Mouse (Mus musculus) frontal cortex, adult (tissue): ENCODE results near the gene Tut7.
"Not testable (repeated sequence)": the region's sequence is repeated elsewhere in the genome, so short reads cannot be mapped to it uniquely, and the experiment has no call there.

Experiments used
- ATAC-seq: cut with Nextera tagmentation; 2 replicates; pipeline ENCODE4 v1.9.2; 2017; ENCODE audit warnings: mild to moderate bottlenecking, moderate library complexity, mixed read lengths; ENCODE audit not compliant: low TSS enrichment

The Tut7 gene

GRCm38 (mm10) chr13:59832871-59833270, 9.9 kb upstream of the Tut7 start:
- ATAC-seq: no peak

GRCm38 (mm10) chr13:59832454-59832853, 9.5 kb upstream of the Tut7 start:
- ATAC-seq: no peak

GRCm38 (mm10) chr13:59825966-59826365, 3.0 kb upstream of the Tut7 start:
- no peak for ATAC-seq

DNA sequence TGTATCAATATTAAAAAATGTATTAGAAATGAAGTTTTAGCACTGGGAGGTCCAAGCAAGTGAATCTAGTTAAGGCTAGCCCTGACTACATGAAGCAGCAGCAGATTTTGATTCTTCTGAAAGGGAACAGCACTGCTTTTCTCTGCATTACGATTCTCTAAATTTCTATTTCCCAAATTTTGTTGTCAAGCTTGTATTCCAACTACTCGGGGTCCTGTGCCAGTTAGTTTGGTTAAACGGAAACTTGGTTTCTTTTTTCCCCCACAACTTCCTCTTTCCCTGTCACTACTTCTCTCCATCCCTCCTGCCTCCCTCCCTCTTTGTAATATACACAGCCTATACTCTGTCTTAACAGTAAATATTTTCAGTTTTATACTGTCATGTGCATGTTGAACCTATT, 2.1 kb downstream of the Tut7 start:
- ATAC-seq: no peak

DNA sequence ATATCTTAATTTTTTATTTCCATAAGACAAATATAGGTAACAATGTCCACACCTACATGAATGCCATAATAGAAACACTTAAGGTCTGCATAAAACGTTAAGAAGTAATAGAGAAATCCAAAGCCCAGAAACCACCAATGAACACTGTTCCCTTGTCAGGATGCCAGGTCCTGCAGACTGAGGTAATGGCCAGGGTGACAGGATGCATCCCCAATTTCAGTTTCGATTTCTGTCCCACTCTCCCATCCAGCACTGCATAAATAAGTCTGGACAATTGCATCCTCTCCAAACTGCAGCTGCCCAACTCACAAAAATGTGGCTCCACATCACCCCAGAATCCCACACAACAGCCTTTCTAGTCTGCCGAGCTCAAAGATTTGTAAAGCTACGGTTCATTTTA, 2.8 kb downstream of the Tut7 start:
- no peak for ATAC-seq

DNA sequence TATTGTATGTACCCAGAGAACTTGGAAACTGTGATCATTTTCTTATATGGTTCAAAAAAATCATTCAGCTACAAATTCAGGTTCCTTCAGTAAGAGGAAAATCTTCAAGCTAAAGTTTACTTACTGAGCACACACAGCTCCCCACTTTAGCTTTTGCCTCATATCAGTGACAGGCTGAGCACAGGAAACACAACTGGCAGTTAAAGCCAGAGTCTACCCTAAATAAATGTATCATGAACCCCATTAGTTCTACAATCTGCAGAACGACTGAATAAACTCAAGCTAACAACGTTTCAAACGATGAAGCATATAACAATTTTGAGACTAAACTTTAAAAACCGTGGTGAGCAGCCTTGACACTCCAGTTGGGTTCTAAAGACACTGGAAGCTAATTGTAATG, 5.6 kb downstream of the Tut7 start:
- no peak for ATAC-seq

DNA sequence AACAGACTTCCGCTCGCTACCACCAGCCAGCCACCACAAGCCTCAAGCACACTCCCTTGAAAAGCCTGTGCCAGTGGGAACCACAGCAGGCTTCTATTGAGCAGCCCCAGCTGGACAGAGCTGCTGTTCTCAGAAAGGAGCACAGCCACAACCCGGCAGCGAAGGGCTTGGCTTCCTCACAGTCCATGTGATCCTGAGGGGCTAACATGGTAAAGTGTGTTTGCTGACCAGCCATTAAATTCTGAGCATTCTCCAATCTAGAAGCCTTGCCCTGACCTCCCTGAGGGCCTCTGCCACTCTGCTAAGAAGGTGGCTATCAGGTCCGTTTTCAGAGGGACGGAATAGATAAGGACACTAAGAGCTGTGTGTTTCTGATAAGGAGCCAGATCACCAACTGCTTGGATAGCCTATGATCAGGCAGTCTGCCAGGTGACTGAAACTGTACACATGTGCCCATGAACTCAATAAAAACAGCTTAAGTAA, 8.8 kb downstream of the Tut7 start:
- ATAC-seq: no peak

DNA sequence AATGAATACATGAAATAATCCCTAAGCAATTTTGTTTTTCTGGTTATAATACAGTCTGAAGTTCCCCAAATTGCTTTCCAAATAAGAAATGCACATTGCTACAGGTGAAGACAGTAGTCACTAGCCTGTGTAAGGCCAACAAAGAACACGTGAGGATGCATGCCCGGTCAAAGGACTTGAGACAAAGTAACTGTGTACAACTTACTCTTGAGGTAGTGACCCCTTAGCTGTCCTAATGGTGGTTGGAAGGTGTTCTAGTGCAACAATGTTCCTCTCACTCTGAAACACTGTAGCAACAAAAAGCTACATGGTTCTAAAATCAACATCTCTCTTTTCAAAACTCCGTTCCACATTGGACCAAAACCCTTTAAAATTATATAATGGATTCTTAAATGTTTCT, 11.4 kb downstream of the Tut7 start:
- no peak for ATAC-seq

GRCm38 (mm10) chr13:59801000-59801399, 21.9 kb downstream of the Tut7 start:
- peak; percentile 83 for ATAC-seq

DNA sequence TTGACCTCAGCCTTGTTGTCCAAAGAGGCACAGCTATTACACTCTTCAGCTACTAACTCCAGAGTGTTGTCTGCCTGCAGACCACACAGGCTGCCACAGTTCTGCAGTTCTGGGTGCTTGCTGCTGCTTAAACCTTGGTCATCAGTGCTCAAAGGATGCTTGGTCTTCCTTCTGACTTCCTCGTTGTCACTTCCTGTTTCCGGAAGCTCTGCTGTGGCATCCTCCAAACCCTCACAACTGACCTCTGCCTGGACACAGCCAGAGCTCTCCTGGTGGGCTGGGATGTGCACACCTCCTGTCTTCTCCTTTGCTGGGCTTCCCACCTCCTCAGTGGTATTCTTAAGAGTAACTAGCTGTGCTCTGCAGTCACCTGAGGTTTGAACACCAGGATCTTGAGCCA, 22.9 kb downstream of the Tut7 start:
- ATAC-seq: no peak

DNA sequence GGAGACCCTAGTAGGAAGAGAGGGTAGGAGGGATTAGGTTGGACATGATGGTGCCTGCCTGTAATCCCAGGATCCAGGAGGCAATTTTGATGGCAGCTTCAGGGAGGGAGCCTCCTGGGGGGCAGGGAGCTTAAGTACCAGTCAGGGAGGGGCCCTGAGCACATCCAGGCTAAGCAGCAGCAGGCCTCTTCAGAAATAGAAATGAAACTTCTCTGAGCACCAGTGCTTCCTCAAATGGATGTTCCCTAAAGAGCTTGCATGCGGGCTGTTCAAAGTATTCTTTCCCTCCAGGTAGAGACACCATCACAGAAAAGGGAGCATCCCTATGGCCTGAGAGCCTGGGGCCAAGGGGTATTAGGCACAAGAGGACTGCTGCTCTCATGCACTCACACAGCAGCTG, 24.6 kb downstream of the Tut7 start:
- ATAC-seq: no peak

- no peak for ATAC-seq
These were observed 26.5 kb downstream of the Tut7 start for GRCm38 (mm10) chr13:59796466-59796848.

GRCm38 (mm10) chr13:59795807-59796465, 27.0 kb downstream of the Tut7 start:
- ATAC-seq: no peak

- no peak for ATAC-seq
These were observed 28.2 kb downstream of the Tut7 start for GRCm38 (mm10) chr13:59794786-59795185.

DNA sequence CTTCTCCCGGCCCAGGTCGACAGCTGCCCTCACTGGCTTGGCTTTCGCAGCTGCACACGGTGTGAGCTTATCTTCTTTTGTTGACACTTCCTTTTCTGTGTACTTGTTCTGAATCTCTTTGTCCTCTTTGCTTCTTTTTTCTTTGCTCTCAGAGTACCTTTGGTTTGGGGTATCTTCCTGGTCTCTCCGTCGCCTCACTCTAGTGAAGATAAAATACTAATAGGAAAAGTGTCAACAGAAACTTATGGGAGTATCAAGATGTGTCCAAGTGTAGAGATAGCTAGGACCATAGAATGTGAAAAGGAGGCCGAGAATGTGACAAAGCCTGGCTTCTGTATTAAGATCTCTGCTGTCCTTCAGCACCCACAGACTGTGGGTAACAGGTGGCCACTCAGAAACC, 40.8 kb downstream of the Tut7 start, which contains the start of gene Gm49354:
Gm49354 (minus strand) TSS at position 101 of the 400 bp plus-strand sequence.
- ATAC-seq: no peak

DNA sequence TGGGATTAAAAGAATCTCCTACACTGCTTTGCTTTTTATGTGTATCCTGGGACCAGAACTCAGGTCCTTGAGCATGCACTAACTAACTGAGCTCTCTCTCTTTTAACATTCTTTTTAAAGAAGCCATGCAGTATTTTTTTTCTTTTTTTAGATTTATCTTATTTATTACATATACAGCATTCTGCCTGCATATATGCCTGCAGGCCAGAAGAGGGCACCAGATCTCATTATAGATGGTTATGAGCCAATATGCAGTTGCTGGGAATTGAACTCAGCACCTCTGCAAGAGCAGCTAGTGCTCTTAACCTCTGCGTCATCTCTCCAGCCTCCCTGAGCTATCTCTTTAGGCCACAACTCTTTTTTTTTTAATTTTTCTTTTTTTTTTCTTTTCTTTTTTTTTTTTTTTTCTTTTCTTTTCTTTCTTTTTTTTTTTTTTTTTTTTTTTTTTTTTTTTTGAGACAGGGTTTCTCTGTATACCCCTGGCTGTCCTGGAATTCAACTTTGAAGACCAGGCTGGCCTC, 43.1 kb downstream of the Tut7 start:
- not testable (repeated sequence) for ATAC-seq

GRCm38 (mm10) chr13:59779213-59779612, 43.7 kb downstream of the Tut7 start:
- ATAC-seq: no peak

- no peak for ATAC-seq
These were observed 47.8 kb downstream of the Tut7 start for GRCm38 (mm10) chr13:59775168-59775567.

- peak; percentile 18; the same call in 1 of the 2 replicates for ATAC-seq
These were observed 51.7 kb downstream of the Tut7 start for GRCm38 (mm10) chr13:59771257-59771656.

- ATAC-seq: no peak
These were observed 52.1 kb downstream of the Tut7 start for GRCm38 (mm10) chr13:59770847-59771246.

GRCm38 (mm10) chr13:59770164-59770562, 52.8 kb downstream of the Tut7 start:
- peak; percentile 54 for ATAC-seq

- peak; percentile 87 for ATAC-seq
These were observed 53.4 kb downstream of the Tut7 start, which contains the start of gene Isca1 for GRCm38 (mm10) chr13:59769296-59770163. Gene Isca1, minus strand, starts transcription at chr13:59769810.

GRCm38 (mm10) chr13:59768531-59768930, 54.4 kb downstream of the Tut7 start:
- ATAC-seq: no peak
